Mouse (Mus musculus) T-helper 1 cell (primary cell): Measurements from ENCODE around the gene Abcb5.

Experiments used
- in situ Hi-C: fragments of 300-600 bp; cut with MboI, MseI; formaldehyde crosslinking; loops from one replicate; pipeline ENCODE4 v1.15.1; 2025; ENCODE audit warnings: high pct_unique_total_duplicates

Abcb5 gene

DNA sequence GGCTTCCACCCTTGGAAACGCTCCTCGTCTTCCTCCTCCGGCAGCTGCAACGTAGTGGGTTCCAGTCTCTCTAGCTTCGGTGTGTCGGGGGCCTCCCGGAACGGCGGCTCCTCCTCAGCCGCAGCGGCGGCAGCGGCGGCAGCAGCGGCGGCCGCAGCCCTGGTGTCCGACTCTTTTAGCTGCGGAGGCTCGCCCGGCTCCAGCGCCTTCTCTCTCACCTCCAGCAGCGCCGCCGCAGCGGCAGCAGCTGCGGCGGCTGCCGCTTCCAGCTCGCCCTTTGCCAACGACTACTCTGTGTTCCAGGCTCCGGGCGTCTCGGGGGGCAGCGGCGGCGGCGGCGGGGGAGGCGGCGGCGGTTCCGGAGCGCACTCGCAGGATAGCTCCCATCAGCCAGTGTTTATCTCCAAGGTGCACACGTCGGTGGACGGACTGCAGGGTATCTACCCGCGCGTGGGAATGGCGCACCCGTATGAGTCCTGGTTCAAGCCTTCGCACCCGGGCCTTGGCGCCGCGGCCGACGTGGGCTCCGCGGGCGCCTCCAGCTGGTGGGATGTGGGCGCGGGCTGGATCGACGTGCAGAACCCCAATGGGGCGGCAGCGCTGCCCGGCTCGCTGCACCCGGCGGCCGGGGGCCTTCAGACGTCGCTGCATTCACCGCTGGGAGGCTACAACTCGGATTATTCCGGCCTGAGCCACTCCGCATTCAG is 117.6 kb downstream of the Abcb5 start:
- in situ Hi-C loops: loop anchor here (25.0 kb wide), 2 partner anchors 661 to 1011 kb away; partner anchors contain the start of gene Dnah11

DNA sequence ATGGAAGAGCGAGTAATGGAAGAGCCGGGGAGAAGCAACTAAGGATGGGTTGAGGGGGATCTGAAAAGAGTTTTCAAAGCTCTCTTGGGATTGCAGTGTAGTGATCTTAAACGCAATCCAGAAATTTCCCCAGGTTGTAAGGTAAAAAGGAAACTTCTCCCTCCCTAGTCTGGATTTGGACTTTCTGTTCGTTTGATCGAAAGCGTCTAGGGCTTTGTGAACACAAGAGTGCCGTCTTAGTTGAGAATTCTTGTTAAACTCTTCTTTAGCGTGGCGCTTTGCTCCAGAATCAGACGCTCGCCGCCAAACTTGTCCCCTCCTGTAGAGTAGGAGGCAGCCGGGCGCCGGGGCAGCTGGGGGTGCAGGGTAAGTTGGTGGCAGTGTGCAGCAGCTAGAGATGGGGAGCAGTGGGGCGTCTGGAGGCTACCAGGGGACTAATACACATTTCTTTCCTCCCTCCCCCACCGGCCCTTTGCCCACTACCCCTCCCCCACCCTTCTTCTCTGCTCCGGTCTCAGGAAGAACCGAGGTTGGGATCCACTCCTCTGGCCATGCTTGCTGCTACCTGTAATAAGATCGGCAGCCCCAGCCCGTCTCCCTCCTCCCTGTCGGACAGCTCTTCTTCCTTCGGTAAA is 118.2 kb downstream of the Abcb5 start:
- in situ Hi-C loops: loop anchor here (25.0 kb wide), 2 partner anchors 661 to 1011 kb away; partner anchors contain the start of gene Dnah11

DNA sequence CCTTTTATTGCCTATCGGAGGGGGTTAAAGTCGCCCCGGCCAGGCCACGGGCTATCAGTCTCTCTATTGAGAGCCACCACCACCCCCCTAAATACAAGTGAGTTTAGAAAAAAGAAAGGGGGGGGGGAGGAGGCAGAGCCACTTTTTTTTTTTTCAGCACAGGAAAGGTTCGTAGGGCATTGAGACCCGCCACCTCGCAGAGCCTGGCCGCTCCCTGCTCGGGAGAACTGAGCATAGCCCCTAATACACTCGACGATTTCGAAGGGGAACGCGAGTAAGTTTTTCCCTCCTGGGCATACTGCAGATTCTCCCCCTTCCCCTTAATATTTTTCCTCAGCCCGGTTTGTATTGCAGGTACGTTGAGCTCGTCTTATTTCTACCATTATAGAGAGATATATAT is 118.8 kb downstream of the Abcb5 start:
- in situ Hi-C loops: loop anchor here (25.0 kb wide), 2 partner anchors 660 to 1010 kb away; partner anchors contain the start of gene Dnah11

DNA sequence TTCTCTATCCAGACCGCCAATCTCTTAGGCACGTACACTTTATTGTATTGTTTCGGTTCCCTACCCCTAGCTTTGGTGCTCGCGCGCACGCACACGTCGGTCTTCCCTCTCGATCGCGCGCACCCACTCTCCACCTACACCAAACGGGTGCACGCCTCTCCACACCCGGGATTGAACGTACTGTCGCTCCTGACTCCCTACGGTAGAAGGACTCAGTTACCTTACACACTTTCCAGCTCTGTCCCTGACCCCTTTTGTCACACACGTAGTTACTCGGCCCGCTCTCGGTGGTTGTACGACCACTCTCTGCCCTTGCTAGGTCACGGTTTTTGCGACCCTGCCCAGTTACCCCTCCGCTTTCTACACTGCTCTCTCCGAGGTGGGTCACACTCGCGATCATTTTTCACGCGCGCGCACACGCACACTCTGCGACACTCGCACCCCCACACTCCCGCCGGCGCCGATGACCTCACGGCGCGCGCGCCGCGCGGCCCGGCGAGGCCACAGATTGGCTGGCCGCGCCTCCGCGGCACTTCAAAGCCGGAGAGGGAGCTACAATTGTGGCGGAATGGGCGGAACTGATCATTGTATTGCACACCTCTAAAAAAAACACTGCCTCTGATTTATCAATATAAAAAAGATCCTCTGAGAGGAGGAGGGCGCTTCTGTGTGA is 119.4 kb downstream of the Abcb5 start:
- in situ Hi-C loops: loop anchor here (25.0 kb wide), 2 partner anchors 659 to 1009 kb away; partner anchors contain the start of gene Dnah11

DNA sequence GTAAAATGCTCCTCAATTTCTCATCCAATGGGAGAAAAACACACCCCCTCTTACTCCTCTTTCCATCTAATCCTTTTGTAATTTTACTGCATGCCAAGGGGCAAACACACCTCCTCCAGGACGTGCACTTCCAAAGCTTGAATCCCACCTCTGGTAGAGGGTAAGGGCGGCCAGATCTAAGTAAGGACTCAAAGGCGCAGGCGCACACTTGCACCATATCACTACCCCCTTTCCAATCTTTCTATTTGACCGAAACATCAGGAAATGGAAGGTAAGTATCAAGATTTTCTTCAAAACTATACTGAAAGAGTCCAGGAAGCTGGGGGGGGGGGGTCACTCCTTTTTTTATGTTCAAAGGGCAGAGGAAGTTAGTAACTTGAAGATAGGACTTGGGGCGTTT is 120.0 kb downstream of the Abcb5 start, which contains the start of gene Sp8:
Sp8 (plus strand) TSS at position 109 of the 400 bp plus-strand sequence.
- in situ Hi-C loops: loop anchor here (25.0 kb wide), 2 partner anchors 659 to 1009 kb away; partner anchors contain the start of gene Dnah11

DNA sequence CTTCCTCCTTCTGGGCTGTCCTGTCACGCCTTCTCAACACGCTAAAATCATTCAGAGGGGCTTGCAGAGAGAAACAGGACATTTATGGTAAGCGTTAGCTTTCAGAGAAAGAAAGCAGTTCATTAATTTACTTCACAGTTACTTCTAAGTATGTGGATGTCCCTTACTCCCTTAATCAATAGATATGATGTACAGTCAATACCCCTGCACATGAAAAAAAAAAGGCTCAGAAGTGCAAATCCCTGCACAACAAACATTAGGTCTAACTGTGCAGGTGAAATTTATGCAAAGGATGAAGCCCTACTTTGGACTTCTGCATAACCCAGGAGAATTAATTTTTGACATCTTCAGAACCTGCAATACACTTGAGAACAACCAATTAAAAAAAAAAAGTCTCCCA is 120.9 kb downstream of the Abcb5 start:
- in situ Hi-C loops: loop anchor here (25.0 kb wide), 2 partner anchors 658 to 1008 kb away; partner anchors contain the start of gene Dnah11

DNA sequence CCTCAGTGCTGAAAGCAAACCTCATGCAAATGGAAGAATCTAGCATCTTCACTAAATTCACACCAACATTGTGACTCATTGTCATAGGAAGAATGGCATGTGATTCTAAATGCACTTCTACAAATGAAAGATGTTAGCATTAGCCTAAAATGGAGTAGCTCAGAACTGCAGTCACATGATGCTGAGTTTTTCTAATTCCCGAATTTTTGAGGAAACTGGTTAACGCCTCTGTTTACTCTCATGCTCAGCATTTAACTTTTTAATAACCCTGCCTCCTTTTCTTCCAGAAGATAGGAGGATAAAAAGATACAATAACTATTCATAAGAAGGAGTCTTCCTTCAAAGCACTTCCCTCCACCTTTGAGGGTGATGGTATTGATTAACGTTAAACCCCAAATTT is 121.4 kb downstream of the Abcb5 start:
- in situ Hi-C loops: loop anchor here (25.0 kb wide), 2 partner anchors 658 to 1008 kb away; partner anchors contain the start of gene Dnah11

DNA sequence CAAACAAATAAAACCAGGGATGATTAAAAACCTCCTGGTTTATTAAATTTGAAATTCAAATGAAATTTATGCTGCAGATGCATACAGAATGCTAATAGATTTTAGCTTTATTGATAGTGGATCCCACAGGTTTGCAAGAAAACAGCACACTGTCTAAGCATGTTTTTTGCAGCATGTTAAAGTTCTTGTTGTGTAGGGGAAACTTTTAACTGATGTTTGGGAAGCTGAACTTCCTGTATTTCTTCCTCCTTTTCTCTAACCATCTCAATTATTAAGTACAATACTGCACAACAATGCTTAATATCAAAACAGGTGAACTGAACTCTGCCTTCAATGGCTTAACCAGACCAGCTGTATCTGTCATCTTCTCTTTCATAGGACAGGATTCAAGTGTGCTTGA is 122.1 kb downstream of the Abcb5 start:
- in situ Hi-C loops: loop anchor here (25.0 kb wide), 2 partner anchors 657 to 1007 kb away; partner anchors contain the start of gene Dnah11

- in situ Hi-C loops: loop anchor here (25.0 kb wide), 2 partner anchors 656 to 1006 kb away; partner anchors contain the start of gene Dnah11
Observed at GRCm38 (mm10) chr12:118842671-118843411, 123.4 kb downstream of the Abcb5 start.

DNA sequence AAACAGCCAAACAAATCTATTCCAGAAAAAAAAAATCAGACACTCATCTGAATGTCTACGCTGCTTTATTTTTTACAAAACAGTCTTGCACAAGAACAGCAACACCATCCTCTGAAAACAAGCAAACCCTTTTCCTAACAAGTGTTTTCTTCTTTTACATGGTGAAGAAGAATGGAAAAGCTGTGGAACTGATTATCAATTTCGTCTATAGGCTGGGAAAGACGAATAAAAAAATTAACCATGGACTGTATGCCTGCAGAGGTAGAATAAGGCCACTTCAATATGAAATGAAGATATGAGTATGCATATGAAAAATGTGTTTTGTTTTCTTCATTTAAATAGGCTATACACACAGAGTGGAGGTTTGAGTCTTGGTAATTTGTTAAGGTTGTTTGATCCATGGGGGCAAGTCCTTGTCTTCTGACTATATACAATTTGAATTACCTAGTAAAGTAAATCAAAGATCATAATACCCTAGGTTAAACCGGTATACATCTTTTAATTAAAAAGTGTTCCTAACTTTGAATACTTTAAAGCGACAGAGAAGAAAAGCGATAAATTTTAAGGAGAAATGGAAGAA is 124.2 kb downstream of the Abcb5 start:
- in situ Hi-C loops: loop anchor here (25.0 kb wide), 2 partner anchors 655 to 1005 kb away; partner anchors contain the start of gene Dnah11

DNA sequence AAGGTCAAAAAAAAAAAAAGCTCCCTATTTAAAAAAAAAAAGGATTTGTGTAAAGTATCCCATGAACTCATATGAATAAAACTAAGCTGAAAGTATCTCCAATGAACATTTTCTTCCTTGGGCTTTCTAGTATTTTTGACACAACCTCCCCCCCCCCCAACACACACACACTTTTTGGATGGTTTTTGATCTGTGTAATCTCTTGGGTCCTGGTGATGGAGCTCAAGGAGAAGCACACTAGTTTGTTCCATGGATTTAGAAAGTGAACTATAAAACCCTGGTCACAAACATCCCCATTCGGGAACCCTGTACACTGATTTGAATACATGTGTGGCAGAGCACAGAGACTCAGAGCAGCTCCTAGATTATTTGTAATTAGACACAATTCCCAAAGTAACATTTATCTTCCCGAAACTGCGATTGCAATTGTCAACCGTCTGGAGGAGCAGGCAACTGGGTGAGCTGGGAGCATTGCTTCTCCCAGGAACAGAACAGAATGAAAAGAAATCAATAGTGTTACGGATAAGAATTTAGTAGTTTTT is 124.8 kb downstream of the Abcb5 start:
- in situ Hi-C loops: loop anchor here (25.0 kb wide), 2 partner anchors 654 to 1004 kb away; partner anchors contain the start of gene Dnah11

DNA sequence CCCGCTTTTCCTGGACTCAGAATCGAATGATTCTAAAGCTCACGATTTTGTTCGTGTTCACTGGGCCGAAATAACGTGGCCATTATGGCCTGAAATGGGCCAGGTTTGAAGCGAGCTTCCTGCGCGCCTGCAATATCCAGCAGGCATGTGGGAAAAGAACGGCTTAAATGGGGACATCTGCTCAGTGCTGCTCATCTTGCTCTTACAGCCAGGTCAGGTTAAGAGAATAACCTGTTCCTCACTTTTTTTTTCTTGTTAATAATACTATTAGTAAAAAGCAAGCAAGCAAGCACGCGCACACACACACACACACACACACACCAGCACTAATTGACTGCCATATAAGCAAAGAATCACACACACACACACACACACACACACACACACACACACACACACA is 125.4 kb downstream of the Abcb5 start:
- in situ Hi-C loops: loop anchor here (25.0 kb wide), 2 partner anchors 654 to 1004 kb away; partner anchors contain the start of gene Dnah11

GRCm38 (mm10) chr12:118840301-118840700 is 125.9 kb downstream of the Abcb5 start:
- in situ Hi-C loops: loop anchor here (25.0 kb wide), 2 partner anchors 653 to 1003 kb away; partner anchors contain the start of gene Dnah11

DNA sequence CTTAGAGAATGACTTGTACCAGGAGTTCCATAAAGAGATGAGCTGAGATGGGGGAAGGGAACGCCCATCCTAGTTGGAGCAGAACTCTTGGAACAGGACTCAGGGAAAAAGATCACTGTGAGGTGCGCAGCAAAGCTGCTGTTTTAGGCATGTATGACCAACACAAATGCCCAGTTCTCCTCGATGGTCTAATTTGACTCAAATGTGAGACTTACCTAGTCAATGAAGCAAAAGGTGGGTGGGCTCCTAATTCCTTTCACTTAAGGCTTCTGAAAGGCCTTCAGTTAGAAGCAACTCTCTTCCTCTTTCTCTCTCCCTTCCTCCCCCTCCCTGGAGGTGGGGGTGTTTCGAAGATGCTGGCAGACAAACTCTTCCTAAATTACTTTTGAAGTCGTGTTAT is 126.8 kb downstream of the Abcb5 start:
- in situ Hi-C loops: loop anchor here (25.0 kb wide), 2 partner anchors 652 to 1002 kb away; partner anchors contain the start of gene Dnah11

DNA sequence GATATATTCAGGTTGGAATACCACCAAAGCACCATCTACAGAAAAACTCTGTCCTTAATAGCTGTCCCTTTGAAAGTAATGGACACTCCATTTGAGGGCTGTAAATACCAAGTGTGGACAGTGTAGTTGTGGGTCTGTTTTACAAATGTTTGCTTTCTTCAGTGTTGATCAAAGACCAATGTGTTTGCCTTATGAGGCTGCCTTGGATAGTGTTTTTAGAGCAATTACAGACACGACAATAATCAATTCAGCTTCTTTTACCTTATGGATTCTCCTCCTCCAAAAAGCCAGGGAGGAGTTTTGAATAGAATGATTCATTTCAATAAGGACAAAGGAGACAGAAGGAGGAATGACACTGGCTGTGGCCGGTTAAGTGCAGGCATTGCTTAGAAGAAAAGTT is 128.0 kb downstream of the Abcb5 start:
- in situ Hi-C loops: loop anchor here (25.0 kb wide), 2 partner anchors 651 to 1001 kb away; partner anchors contain the start of gene Dnah11

- in situ Hi-C loops: loop anchor here (25.0 kb wide), 2 partner anchors 650 to 1000 kb away; partner anchors contain the start of gene Dnah11
Observed at GRCm38 (mm10) chr12:118837361-118837760, 128.9 kb downstream of the Abcb5 start.

GRCm38 (mm10) chr12:118836411-118837341 is 129.5 kb downstream of the Abcb5 start:
- in situ Hi-C loops: loop anchor here (25.0 kb wide), 2 partner anchors 649 to 999 kb away; partner anchors contain the start of gene Dnah11

- in situ Hi-C loops: loop anchor here (25.0 kb wide), 2 partner anchors 643 to 993 kb away; partner anchors contain the start of gene Dnah11
Observed at GRCm38 (mm10) chr12:118829881-118830280, 136.3 kb downstream of the Abcb5 start.
